Mouse (Mus musculus) forebrain, embryonic 11.5 days (tissue): ENCODE measurements at regions not wholly inside any gene's neighbourhood (a gene's known extent, or its start where the extent isn't known, plus 50 kb on each side); places are given as distances from the start of the nearest gene placed in this dataset.
A peak's percentile ranks its signal among the peaks of the same experiment; 100 is the strongest.
"Not testable (repeated sequence)": the region's sequence is repeated elsewhere in the genome, so short reads cannot be mapped to it uniquely, and the experiment has no call there.

Experiments used
- ATAC-seq: fragments of 200-750 bp; cut with Nextera tagmentation; replicated peaks from 2 replicates; pipeline ENCODE4 v1.8.0; 2017; ENCODE audit warnings: moderate TSS enrichment; ENCODE audit not compliant: low FRiP score
- DNase-seq: peaks from one replicate; pipeline ENCODE4 v3.0.0-alpha.2; 2017; ENCODE audit warnings: low spot score
- H3K27ac ChIP-seq: fragments of 300-500 bp; sonication (generic); 2 replicates; pipeline ENCODE4 v1.5.1; 2014; ENCODE audit warnings: low read depth, low read length
- H3K27me3 ChIP-seq: fragments of 300-500 bp; sonication (generic); 2 replicates; pipeline ENCODE4 v1.6.1; 2014; ENCODE audit warnings: mild to moderate bottlenecking, low read length, mixed read lengths; ENCODE audit not compliant: control insufficient read depth, insufficient read depth
- H3K36me3 ChIP-seq: fragments of 300-500 bp; sonication (generic); 2 replicates; pipeline ENCODE4 v1.6.1; 2014; ENCODE audit warnings: mild to moderate bottlenecking, low read length, moderate library complexity, mixed read lengths; ENCODE audit not compliant: control insufficient read depth, insufficient read depth
- H3K4me1 ChIP-seq: fragments of 300-500 bp; sonication (generic); replicated peaks from 2 replicates; pipeline ENCODE4 v1.6.1; 2014; ENCODE audit warnings: low read length, mixed read lengths; ENCODE audit not compliant: control insufficient read depth, insufficient read depth
- H3K4me2 ChIP-seq: fragments of 300-500 bp; sonication (generic); 2 replicates; pipeline ENCODE4 v1.6.1; 2014; ENCODE audit warnings: low read depth, mild to moderate bottlenecking, low read length, moderate library complexity, mixed read lengths; ENCODE audit not compliant: severe bottlenecking
- H3K4me3 ChIP-seq: fragments of 300-500 bp; sonication (generic); 2 replicates; pipeline ENCODE4 v1.5.1; 2014; ENCODE audit warnings: low read depth, low read length
- H3K9ac ChIP-seq: fragments of 300-500 bp; sonication (generic); 2 replicates; pipeline ENCODE4 v1.6.1; 2014; ENCODE audit warnings: low read length
- H3K9me3 ChIP-seq: fragments of 300-500 bp; sonication (generic); 2 replicates; pipeline ENCODE4 v1.6.1; 2016; ENCODE audit warnings: low read length, mixed read lengths; ENCODE audit not compliant: control insufficient read depth
- WGBS: fragments of 180-500 bp; shearing (Covaris S2); extraction: QIAGEN DNeasy Blood & Tissue Kit; methylation state at CpG from one replicate; pipeline ENCODE4 v1.1.7; 2014; 5-methylcytosine and 5-hydroxymethylcytosine counted together

DNA sequence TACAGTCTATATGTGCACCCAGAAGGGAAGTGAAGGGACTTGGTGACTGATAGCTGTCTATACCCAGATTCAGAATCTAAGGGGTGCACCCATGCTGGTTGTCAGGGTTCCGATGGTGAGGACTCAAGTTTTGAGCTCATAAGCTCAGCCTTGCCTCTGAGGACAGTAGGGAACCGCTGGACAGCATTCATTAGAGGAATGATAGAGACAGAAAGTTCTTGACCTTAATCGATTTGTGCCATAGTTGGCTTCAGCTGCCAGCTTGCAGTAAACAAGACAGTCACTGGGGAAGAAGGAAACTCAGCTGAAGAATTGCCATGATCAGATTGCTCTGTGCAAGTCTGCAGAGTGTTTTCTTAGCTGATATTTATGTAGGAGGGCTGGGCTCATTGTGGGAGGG is 96.0 kb downstream of the Dmrta2 start:
- H3K9ac ChIP-seq = no peak overlapping the region
- H3K9me3 ChIP-seq = no peaks in the 10 kb centered on the region
- H3K27ac ChIP-seq = no peak overlapping the region
- no peak overlapping the region for H3K4me2 ChIP-seq
- no peak for ATAC-seq
- no peak overlapping the region for H3K4me3 ChIP-seq
- H3K27me3 ChIP-seq = no peaks in the 10 kb centered on the region
- H3K36me3 ChIP-seq = no peaks in the 10 kb centered on the region
- DNase-seq = no peak
- WGBS = 86% methylated on average over 3 of the region's 3 CpGs
- no peaks in the 10 kb centered on the region for H3K4me1 ChIP-seq

DNA sequence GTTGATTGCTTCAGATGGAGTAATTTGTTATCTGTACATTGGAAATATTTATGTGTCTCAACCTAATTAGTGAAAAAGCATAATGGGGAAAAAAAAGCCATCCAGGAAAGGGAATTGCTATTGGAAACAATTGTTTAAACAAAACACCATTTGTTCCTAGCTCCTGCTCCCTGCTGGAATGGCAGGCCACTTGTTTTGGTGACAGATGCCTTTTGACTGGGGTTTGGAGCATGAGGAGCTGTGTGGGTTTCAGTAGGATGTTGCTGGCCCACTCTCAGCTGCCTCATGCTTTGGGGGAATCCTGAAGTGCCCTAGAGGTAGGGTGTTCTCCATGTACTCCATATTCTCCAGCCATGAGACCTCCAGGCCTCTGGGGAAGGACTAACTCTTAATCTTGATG is 105.5 kb downstream of the Dmrta2 start:
- H3K9me3 ChIP-seq = no peaks in the 10 kb centered on the region
- H3K4me2 ChIP-seq = no peak overlapping the region
- H3K27ac ChIP-seq = no peak overlapping the region
- H3K9ac ChIP-seq = no peak overlapping the region
- H3K4me3 ChIP-seq = no peak overlapping the region
- H3K36me3 ChIP-seq = no peaks in the 10 kb centered on the region
- DNase-seq (no peak), ATAC-seq (no peak)
- H3K27me3 ChIP-seq = no peaks in the 10 kb centered on the region
- no peaks in the 10 kb centered on the region for H3K4me1 ChIP-seq

DNA sequence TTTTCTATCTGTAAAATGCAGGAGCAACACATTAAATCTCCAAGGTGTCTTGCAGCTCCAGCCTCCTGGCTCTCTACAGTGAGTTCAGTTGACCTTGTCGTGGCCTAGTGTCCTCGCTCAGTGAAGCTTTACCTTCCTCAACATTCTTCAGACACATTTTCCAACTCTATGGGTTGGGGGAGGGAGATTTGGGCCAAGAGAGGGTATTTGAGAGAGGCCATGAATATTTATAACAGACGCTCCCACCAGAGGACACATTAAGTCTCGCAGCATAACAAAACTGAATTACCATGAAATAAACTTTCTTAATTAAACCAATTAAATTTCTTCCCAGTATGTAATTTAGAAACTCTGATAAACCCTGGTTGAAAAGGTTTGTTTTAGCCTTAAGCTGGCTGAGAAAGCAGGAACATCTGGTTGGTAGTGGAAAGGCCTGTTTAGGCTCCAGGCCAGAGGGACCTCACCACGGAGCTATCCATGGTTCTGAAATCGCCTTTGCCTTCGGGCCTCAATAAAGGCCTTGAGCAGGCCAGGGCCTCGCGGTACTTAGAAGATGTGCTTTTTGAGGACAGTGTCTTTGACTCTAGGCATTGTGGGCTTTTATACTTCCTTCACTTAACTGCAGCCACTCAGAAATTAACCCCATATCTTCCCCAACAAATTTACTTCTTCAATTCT is 109.9 kb downstream of the Dmrta2 start:
- ATAC-seq = no peak
- Histone ChIP-seq H3K9me3 (no peaks in the 10 kb centered on the region), H3K36me3 (no peaks in the 10 kb centered on the region), H3K4me3 (no peak overlapping the region), H3K4me2 (no peak overlapping the region), H3K27ac (no peak overlapping the region), H3K4me1 (no peaks in the 10 kb centered on the region), H3K27me3 (no peaks in the 10 kb centered on the region), H3K9ac (no peak overlapping the region)
- 34% methylated on average over 9 of the region's 9 CpGs for whole genome bisulfite sequencing
- peak; percentile 77 for DNase-seq

DNA sequence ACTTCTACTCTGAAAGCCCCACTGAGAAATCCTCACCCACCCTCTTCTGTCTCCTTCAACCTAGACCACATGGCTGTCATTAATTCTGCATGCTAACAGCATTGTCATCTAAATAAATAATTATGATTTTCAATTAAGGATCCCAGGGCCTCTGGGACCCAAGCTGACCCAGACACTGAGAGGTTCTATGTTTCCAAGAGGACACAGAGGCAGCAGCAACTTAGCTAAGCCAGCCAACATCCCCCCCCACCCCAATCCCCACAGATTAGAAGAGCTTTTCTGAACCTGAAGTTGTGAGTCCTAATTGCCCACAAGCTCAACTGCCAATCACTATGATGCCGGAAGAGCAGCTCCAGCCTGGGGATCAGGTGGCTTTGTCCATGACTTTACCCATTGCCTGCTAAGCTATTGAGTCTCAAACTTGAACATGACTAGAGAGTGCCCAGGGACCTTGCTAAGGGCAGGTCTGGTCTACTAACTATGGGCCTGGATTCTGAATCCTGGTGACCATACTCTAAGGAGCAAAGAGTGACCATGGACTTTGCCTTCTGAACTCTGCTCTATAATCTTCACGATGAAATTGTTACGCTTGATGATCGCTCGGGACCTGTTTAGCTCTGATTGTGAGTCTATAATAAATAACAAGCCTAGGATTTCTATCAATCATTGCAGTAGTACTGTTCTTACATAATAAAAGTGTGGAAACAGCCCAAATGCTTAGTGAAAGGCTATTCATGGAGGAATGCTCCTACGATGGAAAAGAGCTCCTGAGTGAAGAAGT is 115.4 kb downstream of the Dmrta2 start:
- ATAC-seq (no peak), DNase-seq (no peak)
- no peak overlapping the region for H3K4me3 ChIP-seq
- H3K9me3 ChIP-seq = no peaks in the 10 kb centered on the region
- H3K4me1 ChIP-seq = no peaks in the 10 kb centered on the region
- no peak overlapping the region for H3K27ac ChIP-seq
- WGBS = 91% methylated on average over 6 of the region's 6 CpGs
- H3K27me3 ChIP-seq = no peaks in the 10 kb centered on the region
- H3K9ac ChIP-seq = no peak overlapping the region
- H3K4me2 ChIP-seq = no peak overlapping the region
- H3K36me3 ChIP-seq = no peaks in the 10 kb centered on the region

DNA sequence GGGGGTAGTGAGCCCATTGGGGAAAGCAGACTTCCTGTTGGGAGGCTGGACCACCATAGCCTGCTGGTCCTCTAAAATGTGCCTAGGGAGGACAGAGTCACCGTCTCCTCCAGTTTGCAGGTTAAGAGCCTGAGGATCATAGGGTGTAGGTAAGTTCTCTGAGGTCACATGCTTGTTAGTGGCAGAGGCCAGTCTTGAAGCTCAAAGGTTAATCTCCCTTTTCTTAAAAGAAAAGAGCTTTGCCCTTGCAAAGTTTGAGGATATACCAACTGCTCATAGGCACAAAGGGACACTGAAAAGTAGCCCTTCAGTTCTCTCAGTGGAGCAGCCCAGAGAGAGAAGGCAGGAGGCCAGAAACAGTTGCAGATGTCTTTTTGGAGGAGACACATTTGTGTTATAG is 116.7 kb downstream of the Dmrta2 start:
- no peak overlapping the region for H3K9ac ChIP-seq
- ATAC-seq (no peak), DNase-seq (no peak)
- no peak overlapping the region for H3K4me2 ChIP-seq
- no peaks in the 10 kb centered on the region for H3K4me1 ChIP-seq
- no peak overlapping the region for H3K4me3 ChIP-seq
- H3K9me3 ChIP-seq = no peaks in the 10 kb centered on the region
- H3K27me3 ChIP-seq = no peaks in the 10 kb centered on the region
- WGBS = 87% methylated on average over 1 of the region's 1 CpGs
- no peaks in the 10 kb centered on the region for H3K36me3 ChIP-seq
- no peak overlapping the region for H3K27ac ChIP-seq

DNA sequence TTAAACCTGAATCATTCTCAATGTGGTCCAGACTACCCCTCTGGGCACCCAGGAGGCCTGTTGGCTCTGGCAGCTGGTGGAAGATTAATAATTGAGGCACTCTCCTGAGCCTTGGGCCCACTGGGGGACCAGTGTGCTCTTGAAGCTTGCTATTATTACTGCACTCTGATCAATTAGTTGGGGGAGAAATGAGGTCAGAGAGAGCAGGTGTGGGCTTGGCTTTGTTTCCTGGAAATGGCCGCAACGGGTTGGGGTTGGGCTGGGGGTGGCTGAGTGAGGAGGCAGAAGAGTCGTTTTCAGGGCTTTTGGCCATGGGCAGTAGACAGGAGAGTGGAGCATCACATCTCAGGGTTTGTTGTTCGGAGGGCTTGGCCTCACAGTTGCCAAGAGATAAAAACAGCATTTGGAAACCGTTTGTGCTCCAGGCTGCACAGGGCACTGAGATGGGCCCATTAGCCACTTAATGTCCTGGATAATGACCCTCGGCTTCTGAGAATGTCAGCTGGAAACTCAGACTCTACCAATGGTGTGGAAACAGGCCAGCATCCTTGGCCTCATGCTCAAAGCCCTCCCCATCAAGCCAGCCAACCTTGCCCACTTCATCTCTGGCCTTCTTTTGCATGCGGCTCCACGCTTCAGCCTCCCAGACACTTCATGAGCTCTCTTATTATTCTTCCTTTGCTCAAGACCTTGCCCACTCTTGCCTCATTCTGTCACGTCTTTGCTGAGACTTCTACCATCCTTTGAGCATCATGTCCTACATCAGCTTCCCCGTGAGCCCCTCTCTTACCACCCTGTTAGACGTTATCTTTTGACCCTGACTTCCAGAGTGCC is 118.1 kb downstream of the Dmrta2 start:
- Histone ChIP-seq H3K4me1 (no peaks in the 10 kb centered on the region), H3K36me3 (no peaks in the 10 kb centered on the region), H3K27ac (no peak overlapping the region), H3K27me3 (no peaks in the 10 kb centered on the region), H3K9me3 (no peaks in the 10 kb centered on the region), H3K9ac (no peak overlapping the region), H3K4me2 (no peak overlapping the region), H3K4me3 (no peak overlapping the region)
- ATAC-seq (no peak), DNase-seq (no peak)
- WGBS = 83% methylated on average over 11 of the region's 11 CpGs

DNA sequence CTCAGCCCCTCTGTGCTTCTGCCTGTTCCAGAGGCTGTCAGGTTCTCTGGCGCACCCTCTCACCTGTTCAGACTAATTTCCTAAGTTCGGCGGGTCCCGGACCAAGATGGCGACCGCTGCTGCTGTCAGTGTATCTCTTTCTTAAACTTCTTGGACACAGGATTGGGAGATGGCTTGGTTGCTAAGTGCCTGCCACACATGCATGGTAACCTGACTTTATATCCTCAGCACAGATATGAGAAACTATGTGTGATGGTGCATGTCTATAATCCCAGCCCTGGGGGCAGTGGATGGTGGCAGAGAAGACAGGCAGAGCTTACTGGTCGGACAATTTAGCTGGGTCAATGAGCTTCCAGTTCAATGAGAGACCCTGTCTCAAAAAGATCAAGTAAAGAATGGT is 126.3 kb downstream of the Dmrta2 start:
- H3K4me3 ChIP-seq, DNase-seq, H3K4me2 ChIP-seq, H3K9me3 ChIP-seq, H3K36me3 ChIP-seq, H3K27me3 ChIP-seq, H3K9ac ChIP-seq, H3K4me1 ChIP-seq, H3K27ac ChIP-seq, ATAC-seq: not testable (repeated sequence)
- 95% methylated on average over 6 of the region's 7 CpGs for WGBS

DNA sequence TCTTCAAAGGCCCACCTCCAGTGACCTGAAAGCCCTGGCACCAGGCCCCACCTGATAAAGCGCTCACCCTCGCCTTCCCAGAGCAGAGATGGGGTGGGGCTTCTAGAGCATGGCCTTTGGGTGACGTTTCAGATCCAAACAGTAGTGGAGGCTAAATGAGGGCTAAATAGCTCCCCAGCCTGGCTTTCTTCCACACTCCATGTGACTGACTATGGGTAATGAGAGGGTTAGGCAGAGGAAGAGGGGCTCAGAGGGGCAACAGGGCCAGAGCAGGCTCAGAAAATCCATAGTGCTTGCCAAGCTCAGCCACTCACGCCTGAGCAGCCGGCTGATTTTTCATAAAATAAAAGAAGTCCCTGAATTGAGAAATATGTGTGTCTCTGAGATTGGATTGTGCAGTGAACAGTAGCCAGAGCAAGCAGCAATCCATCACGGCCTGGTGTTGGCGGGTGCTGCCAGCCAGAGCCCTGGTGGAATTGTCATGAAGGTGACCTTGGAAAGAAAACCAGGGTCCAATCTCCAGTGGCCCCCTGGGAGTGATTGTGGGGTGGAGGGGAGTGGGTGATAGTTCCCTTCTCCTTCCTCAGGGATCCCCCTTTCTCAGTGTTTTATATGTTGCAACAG is 128.9 kb downstream of the Dmrta2 start:
- Histone ChIP-seq H3K9ac (no peak overlapping the region), H3K9me3 (no peaks in the 10 kb centered on the region), H3K4me1 (no peaks in the 10 kb centered on the region), H3K4me2 (no peak overlapping the region), H3K27me3 (no peaks in the 10 kb centered on the region), H3K4me3 (no peak overlapping the region), H3K27ac (no peak overlapping the region), H3K36me3 (no peaks in the 10 kb centered on the region)
- WGBS = 82% methylated on average over 7 of the region's 7 CpGs
- ATAC-seq (no peak), DNase-seq (no peak)
